Mouse (Mus musculus) olfactory bulb, adult 2 months (tissue): ENCODE data around the gene Siah1b.

Experiments
- CTCF ChIP-seq: fragments of 200-500 bp; IDR thresholded peaks from 2 replicates; pipeline ENCODE4 v1.5.1; 2012; ENCODE audit warnings: low read depth, mild to moderate bottlenecking, low read length, moderate library complexity; ENCODE audit not compliant: insufficient read depth
- POLR2A ChIP-seq: fragments of 200-500 bp; IDR thresholded peaks from 2 replicates; pipeline ENCODE4 v1.6.1; 2012; ENCODE audit warnings: mild to moderate bottlenecking, low read depth, low read length, moderate library complexity; ENCODE audit not compliant: insufficient read depth

- TF ChIP-seq POLR2A (no peak), CTCF (no peak)
Measured at GRCm38 (mm10) chrX:164102198-164102597, 25.9 kb upstream of the Siah1b start.
